Mouse (Mus musculus) cerebellum, adult 18-20 months (tissue): Measurements from ENCODE around the gene Vwa3a.

Experiments
- DNase-seq, 2 experiments: peaks; one replicate each; pipeline ENCODE4 v3.0.0; 2021

Vwa3a gene

DNA sequence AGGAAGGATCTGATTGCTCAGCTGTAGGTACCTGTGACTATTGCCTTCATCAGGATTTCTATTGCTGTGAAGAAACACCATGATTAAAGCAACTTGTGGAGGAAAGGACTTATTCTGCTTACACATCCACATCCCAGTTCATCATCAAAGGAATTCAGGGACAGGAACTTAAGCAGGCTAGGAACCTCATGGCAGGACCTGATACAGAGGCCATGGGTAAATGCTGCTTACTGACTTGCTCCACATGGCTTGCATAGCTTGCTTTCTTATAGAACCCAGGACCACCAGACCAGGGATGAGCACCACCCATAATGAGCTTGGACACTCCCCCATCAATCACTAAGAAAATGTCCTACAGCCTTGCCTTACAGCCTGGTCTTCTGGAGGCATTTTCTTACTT lies 9.4 kb downstream of the Vwa3a start:
- no peak for DNase-seq

DNA sequence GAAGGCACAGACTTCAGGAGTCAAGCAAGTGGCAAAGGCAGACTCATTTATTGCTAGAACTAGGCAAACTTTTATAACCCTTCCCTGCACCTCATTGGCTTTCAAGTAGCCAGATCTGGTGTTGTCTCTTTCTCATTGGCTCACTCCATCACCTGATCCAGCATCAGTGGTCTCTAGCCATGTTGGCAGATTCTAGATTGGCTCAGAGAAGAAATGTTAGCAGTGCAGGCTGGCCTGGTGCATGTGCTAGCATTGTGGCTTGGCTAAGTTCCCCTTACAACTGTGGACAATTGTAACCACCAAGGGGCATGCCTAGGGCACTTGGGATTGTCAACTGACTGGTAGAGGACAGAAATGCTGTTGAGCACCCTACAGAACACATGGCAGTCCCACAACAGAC lies 12.2 kb downstream of the Vwa3a start:
- DNase-seq: no peak

DNA sequence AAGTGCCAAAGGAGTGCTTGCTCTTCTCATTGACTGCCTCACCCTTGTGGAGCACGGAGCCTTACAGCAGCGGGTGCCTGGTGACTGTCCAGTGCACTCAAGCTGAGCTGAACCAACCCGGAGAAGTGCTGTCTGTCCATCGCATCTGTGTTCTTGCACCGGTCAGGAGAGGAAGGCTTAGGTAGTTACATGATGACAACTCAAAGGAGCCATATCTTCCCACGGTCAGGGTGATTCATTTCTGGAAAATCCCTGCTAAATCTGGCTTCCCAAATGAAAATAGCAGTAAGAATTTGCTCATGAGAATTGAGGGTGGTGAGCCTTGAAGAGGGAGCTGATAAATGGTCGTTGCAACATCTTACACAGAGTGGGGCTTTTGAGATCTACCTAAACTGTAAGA lies 12.8 kb downstream of the Vwa3a start:
- DNase-seq: no peak

DNA sequence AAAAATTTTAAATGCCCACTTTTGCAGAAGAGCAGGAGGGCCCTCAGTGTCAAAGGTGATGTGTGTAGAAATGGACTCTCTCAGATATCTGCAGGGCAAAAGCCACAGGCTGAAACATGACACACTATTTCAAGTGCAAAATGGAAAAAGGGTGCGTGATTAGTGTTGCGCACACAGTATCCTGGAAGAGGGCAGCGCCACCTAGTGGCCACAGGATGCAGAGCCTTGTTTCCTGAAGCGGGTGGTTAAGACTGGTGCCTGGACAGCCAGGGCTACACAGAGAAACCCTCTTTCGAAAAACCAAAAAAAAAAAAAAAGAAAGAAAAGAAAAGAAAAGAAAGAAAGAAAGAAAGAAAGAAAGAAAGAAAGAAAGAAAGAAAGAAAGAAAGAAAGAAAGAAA lies 15.6 kb downstream of the Vwa3a start:
- peak; percentile 74 to 88 for DNase-seq

DNA sequence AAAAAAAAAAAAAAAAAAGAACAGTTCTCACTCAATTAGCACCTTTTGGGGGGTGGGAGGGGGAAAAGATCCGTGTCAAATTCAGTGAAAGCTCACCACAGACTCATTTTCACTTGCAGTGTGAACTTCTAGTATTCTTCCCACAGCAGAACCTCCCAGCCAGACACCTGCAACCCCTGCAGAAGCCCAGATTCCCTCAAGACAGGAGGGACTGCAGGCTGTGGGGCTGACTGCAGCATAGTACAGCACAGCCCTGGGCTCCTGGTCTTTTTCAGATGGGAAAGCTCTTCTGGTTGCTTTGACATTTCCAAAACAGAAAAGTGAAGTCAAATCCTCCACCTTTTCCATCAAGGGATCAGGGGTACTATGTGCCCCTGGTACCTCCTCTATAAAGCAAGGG lies 28.3 kb downstream of the Vwa3a start:
- DNase-seq: no peak

DNA sequence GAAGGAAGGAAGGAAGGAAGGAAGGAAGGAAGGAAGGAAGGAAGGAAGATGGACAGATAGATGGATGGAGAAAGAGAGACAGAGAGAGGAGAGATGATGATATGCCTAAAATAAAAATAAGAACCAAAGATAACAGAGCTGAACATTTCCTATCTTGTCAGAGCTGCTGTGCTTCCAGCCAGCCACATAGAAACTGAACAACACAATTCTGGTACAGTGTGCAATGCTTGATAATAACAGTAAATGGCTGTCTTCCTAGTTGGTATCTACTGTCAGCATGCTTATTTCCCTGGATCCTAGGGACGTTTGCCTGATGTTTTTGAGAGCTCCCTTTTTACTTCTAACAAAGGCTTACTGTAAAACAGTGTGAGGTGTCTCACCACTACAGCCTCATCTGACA lies 32.3 kb downstream of the Vwa3a start:
- no peak for DNase-seq

DNA sequence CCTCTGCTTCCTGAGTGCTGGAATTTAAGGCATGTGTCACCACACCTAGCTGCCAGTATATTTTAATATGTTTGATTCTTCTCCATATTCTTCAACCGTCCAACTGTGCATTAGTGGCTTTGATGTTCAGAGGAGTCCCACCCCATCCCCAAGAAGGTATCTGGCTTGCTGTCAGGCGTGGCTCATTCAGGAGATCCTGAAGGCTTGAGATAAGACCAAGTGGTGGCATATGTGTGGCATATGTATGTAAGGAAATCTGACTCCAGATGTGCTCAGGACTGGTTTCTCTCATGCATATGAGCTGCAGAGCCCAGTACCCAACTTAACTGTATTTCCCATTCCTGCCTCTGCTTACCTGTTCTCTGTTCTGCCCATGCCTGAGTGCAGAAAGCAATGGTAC lies 38.9 kb downstream of the Vwa3a start:
- DNase-seq: no peak

DNA sequence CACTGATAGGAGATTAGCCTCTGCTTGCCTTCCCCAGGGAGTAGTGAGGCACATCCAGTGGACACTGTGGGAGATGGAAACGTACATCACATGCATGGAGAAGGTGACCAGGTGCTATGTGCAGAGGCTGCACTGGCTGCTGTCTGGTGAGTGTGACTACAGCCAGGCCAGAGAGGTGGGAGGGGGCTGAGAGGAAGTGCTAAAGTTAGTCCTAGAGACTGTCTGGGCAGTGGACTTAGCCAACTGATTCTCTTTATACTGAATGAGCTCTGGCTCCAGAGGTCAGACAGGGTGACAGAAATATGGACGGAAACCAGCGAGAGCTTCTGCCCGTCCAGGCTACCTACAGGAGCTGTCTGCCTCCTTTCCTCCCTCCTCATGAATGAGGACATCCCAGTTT lies 56.4 kb downstream of the Vwa3a start:
- DNase-seq: no peak

DNA sequence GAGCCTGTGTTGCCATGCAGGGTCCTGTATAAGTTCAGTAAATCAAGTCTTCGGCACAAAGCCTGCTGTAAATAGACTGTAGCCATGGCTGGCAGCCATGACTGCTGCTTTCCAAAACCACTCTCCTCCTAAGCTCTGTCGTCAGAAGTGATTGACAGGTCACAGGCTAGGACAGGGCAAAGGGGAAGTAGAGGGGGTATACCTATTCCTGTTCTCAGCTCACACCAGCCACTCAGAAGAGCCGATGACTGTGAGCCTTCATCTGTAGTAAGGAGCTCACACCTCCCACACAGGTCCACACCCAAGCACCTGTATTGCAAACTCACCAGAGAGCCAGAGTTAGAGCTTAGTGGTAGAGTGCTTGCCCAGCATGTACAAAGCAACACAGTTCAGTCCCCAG lies 57.3 kb downstream of the Vwa3a start:
- DNase-seq: no peak

DNA sequence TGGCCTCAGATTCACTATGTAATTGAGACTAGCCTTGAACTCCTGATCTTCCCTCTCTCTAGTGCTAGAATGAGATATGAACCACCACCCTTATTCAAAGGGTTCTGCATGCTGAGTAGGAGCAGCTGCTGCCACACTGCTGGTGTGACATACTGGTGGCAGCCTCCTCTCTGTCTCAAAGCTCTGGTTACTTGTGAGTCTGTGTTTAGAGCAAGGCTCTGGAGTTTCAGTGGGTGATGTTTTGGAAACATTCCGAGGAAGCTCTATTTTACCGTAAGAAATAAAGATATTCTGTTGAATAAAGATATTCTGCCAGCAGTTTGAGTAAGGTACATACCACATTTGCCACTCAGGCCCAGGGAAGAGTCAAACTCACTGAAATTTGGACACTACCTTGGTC lies 64.2 kb downstream of the Vwa3a start:
- no peak for DNase-seq

DNA sequence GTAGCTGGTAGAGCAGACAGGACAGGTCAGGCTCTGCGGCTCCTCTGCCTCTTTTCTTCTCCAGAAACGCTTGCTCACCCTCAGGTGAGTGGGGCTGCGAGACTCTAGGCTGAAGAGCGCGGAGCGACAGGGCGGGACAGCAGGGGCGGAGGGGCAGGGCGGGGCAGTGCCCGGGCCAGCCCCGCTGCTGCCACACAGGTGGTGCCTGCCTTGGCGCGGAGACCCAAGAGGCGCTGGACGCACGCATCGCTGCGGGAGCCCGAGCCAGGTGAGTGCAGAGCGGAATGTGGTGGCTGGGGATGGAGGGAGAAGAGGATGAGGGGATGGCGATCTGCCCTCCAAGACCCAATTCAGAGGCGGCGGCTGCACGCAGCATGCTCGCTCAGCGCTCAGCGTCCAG lies 70.6 kb downstream of the Vwa3a start:
- DNase-seq: no peak

DNA sequence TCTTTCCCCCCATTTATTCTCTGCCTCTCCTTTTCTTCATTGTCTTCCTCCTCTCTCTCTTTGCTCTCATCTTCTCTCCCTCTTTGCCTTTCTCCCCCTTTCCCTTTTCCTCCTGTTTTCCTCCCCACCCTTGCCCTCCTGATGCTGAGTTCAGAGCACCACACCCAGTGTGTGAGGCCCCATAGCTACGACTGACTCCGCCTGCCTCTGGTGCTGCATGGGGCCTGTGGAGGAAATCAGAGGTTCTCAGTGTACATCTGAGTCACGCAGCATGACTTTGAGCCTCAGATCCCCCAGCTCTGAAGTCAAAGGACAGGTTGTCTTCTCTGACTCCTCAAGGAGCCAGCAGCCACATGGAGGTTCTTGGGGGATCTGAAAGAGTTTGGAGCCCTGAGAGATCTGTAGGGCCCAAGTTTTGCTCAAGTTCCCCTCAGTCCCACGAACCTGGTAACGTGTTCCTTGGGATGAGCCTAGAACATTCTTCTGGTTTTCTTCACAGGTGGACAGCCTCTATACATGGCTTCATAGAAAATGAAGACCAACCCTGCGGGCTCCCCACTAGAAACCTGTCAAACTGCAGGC lies 72.8 kb downstream of the Vwa3a start, which contains the start of gene Gm5737:
TSS of gene Gm5737 (plus strand) at position 532 of the 582 bp plus-strand sequence.
- no peak for DNase-seq

DNA sequence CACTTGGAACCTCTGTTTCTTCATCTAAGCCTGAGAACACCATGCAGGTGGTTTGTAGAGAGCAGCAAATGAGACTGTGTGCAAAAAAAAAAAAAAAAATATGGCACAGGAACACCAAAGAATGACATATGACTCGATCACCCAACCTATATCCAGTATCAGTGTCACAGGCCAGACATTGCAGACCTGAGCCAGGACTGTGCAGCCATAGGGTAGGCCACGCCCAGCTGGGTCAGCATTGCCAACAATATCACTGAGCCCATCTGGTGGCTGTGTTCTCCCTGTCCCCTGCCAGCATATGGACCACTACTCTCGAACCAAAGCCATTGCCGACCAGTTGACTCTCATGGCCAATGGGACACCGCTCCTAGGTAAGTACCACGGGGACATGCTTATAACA lies 78.4 kb downstream of the Vwa3a start:
- no peak for DNase-seq

DNA sequence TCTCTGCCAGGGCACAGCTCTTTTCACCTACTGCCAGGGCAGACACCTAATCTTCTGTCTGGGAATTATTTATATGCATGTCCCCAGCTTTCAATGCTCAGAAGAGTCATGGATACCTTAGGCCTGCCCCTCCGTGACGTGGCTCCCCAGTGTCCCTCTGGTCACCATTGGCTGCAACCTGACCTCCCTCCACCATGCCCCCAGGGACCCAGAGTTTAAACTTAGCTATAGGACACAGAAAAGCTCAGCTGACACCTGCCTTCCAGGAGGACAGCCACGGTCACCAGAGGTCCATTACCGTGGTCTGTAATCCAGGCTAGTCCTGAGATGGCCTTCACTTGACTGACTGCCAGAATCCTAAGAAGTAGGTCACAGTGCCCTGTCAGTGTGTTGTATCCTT lies 80.3 kb downstream of the Vwa3a start:
- DNase-seq: no peak

DNA sequence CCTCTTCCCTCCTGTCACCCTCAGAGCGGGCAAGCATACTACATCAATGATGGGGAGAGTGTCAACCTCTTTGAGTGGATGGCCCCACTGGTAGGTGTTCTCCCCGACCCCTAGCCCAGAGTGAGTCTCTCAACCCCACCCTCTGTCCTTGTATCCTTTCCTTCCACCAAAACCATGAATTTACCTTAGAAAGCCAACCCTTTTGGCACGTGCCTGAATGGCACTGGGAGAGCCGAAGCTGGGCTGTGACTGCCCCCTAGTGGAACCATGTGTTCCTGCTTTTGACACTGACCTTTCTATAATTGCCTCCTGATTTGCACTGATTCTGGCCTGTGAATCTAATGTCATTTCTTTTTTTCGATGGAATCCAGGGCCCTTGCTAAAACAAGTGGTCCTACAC lies 84.1 kb downstream of the Vwa3a start:
- peak; percentile 73 to 79 for DNase-seq

DNA sequence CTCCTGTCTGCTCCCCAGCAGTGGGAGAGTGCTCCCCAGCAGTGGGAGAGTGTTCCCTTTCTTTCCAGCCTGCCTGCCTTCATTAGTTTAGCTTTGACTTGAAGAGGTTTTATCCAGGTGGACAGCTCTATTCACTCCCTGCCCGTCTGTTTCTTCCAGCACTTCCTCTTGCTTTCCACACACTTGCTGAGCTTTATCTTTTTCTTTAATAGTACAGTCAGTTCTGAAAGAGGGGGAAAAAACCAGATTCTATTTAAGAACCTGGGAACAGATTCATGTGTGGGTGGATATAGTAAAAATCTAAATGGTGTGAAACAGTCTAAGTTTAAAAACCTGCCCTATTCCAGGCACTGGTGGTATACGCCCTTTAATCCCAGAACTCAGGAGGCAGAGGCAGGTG lies 86.0 kb downstream of the Vwa3a start:
- no peak for DNase-seq

DNA sequence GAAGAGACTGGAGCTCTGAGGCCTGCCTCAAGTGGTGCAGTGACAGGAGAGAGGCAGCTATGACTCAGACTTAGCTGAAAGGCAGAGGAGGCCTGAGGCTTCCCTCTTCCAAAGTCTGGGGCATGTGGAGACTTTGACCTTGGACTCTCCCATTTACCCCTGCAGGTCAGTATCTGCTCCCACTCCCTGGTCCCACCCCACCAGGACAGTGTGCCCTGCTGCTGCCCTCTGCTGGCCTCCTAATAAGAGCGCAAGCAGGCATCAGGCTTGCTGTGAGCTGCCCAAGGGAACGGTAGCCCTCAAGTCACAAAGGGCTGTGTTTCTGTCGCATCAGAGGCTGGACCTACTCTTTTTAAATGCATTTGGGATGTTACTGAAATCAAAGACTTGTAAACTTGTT lies 87.3 kb downstream of the Vwa3a start:
- DNase-seq: no peak

DNA sequence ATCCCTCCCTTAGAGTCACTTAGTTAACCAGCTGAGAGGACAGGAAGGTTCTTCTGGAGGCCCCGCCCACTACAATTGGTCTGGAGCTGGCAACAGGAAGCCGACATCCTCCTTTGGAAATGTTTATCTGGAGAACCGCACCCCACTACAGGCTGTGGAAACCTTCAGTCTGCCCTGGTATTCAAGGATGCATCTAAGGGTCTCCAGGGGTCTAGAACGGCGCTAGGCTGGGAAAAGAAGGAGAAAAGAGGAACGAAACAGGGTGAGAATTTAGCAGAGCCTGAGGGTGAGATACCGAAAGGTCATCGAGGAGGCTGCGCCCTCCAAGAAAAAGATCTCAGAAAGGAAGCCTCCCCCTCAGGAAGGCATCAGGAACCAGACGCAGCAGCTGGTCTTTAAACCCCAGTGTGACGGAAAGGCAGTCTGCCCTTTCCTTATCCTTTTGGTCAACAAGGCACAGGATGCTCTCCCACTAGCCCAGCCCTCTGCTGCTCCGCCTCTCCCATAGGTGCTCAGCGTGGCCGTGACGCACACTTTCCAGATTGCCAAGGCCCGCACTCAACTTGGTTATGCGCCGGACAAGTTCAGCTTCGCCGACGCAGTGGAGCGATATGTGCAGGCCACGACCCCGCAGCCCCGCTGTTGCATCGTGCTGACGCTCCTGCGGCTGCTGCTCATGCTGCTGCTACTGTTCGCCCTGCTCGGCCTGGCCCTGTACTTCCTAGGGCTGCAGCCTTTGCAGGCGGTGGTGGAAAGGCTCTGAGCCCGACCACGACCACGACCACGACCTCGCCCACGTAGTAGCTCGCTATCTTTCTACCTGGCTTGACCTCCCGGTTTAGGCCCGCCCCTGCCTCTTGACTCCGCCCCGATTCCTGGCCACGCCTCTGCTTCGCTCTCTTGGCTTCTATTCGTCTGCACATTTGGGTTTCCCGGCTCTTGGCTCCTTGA lies 91.6 kb downstream of the Vwa3a start:
- peak; percentile 84 to 87 for DNase-seq

DNA sequence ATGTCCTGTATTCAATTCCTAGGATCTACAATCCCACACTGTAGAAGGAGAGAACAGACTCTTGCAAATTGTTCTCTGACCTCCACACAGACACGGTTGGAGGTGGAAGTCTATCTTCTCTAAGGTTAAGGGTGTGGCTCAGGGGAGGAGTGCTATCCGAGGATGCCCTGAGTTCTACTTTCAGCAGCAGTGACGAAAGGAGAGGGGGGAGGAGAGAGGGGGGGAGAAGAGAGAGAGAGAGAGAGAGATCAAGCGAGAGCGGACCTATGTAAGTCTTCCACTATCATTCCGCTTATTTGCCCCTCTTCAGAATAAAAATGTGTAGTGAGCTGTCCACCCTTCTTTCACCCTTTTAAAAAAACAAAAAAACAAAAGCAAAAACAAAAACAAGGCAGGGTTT lies 95.3 kb downstream of the Vwa3a start:
- DNase-seq: no peak

DNA sequence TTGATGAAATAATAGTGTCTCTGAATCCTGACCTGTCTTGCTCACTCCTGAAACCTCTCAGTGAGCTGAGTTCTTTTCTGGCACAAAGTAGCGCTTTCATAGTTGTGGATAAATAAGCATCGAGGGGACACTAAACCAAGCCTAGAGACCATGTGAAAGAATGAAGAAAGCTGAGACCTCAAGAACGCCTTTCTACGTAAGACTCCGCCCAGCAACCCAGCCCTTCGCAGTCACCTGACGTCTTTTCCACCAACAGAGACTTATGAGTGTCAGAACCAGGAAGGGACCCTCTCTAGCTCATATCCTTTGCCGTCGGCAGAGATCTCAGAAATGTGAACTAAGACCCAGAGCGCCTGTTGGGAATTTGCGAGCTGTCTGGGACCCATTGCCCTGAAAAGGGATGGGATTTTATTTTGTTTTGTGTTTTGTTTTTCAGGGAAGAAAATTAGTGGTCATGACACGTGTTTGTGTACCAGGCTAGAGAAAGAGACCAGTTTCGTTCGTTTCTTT lies 95.8 kb downstream of the Vwa3a start:
- DNase-seq: peak; percentile 66 to 77

DNA sequence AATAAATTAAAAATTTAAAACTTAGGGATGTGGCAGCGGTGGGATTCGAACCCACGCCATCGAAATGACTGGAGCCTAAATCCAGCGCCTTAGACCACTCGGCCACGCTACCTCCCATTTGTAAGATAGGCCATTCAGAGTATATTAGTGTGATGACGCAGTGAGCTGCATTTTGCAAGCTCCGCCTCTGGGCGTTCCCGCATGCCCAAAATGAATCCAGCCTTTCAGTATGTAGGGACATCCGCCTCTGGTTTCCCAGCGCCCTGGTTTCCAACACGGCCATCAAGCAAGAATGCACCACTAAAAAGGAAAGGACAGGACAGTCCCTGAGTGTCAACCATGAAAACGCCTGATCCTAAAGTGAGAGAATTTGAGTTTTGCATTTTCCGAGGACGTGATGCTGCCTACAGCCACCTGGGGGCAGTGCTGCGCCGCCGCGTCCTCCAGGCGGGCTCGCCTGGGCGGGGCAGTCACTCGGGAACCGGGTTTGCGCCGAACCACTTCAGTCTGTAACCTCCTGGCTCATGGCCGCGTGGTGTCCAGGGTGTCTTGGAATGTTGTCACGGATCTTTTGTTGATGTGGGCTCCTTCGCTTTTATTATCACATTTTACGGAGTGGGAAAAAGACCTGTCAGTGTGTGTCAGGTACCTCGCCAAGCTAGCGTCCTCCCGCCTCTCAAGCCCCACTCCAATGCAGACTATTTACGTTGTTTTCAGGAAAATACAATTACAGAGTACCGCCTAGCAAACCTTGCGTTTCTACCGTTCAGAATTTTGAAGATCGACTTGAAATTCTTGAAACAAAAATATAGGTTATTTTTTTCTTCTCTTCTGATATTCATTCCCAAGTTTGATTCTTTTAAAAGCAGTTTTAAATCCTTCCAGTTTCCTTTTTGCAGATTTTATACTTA lies 96.6 kb downstream of the Vwa3a start:
- peak; percentile 93 to 99 for DNase-seq

DNA sequence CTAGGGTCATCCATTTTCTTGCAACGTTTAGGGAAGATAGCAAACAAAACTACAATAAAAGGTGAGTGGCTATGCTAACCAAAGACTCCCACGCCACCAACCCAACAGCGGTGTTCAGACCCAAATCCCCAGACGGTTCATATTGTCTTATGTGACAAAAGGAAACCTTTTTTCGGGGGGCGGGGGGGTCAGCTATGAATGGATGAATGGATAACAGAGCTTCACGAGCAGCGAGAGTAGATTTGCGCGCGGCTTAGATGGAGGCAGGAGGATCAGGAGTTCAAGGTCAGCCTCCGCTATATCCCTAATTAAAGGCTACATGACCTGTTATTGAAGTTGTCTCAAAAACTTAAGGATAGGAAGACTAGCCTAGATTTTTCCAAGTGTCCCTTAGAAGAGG lies 97.2 kb downstream of the Vwa3a start:
- DNase-seq: peak in 1 of 2 experiments; percentile 51
